Mouse (Mus musculus) intestine, embryonic 16.5 days (tissue): ENCODE data around the gene Wbp2nl. TPM values are rescaled to one million over a fixed set of nuclear protein-coding genes. Genes with fewer than 3 reads are reported as not detected.

Experiments used
- ATAC-seq: fragments of 200-750 bp; cut with Nextera tagmentation; 2 replicates; pipeline ENCODE4 v1.8.0; 2017; ENCODE audit warnings: moderate TSS enrichment, moderate library complexity
- H3K27ac ChIP-seq: fragments of 300-500 bp; sonication (generic); 2 replicates; pipeline ENCODE4 v1.5.1; 2014; ENCODE audit warnings: mild to moderate bottlenecking, low read length
- H3K27me3 ChIP-seq: fragments of 300-500 bp; sonication (generic); replicated peaks from 2 replicates; pipeline ENCODE4 v1.6.1; 2014; ENCODE audit warnings: low read length, control low read depth, mixed read lengths; ENCODE audit not compliant: control insufficient read depth, insufficient read depth
- H3K36me3 ChIP-seq: fragments of 300-500 bp; sonication (generic); 2 replicates; pipeline ENCODE4 v1.6.1; 2014; ENCODE audit warnings: low read length, control low read depth; ENCODE audit not compliant: control insufficient read depth, insufficient read depth
- H3K4me1 ChIP-seq: fragments of 300-500 bp; sonication (generic); 2 replicates; pipeline ENCODE4 v1.6.1; 2014; ENCODE audit warnings: low read length, control low read depth, mixed read lengths; ENCODE audit not compliant: control insufficient read depth, insufficient read depth
- H3K4me2 ChIP-seq: fragments of 300-500 bp; sonication (generic); 2 replicates; pipeline ENCODE4 v1.6.1; 2014; ENCODE audit warnings: low read depth, low read length, control low read depth
- H3K4me3 ChIP-seq: fragments of 300-500 bp; sonication (generic); 2 replicates; pipeline ENCODE4 v1.5.1; 2014; ENCODE audit warnings: mild to moderate bottlenecking, low read length
- H3K9ac ChIP-seq: fragments of 300-500 bp; sonication (generic); 2 replicates; pipeline ENCODE4 v1.6.1; 2014; ENCODE audit warnings: low read depth, low read length
- H3K9me3 ChIP-seq: fragments of 300-500 bp; sonication (generic); 2 replicates; pipeline ENCODE4 v1.6.1; 2016; ENCODE audit warnings: low read length, control low read depth; ENCODE audit not compliant: control insufficient read depth
- WGBS: fragments of 180-500 bp; shearing (Covaris S2); extraction: QIAGEN DNeasy Blood & Tissue Kit; methylation state at CpG from one replicate; pipeline ENCODE4 v1.1.7; 2014; 5-methylcytosine and 5-hydroxymethylcytosine counted together
- polyA plus RNA-seq: library from polyadenylated mRNA; unstranded; fragments of >200 nt; fragmentation: Nextera tagmentation; extraction: Ambion mirVana; gene quantifications from 2 replicates; pipeline ENCODE4 v1.2.1, GENCODE M21; 2015

The Wbp2nl gene
- 0.15 and 0.16 TPM in 2 replicates for polyA plus RNA-seq

GRCm38 (mm10) chr15:82298764-82299561 lies at the start of gene Wbp2nl:
TSS of gene Wbp2nl (plus strand) at chr15:82298954.
- H3K9ac ChIP-seq = no peak within 1 kb of the TSS
- no peaks in the 10 kb centered on the region for H3K9me3 ChIP-seq
- H3K36me3 ChIP-seq = no peaks in the 10 kb centered on the region
- no peak within 1 kb of the TSS for H3K4me2 ChIP-seq
- ATAC-seq = no peak
- no peak within 1 kb of the TSS for H3K4me3 ChIP-seq
- WGBS = 59% methylated on average over 39 of the region's 39 CpGs
- H3K27me3 ChIP-seq = no peaks in the 10 kb centered on the region
- H3K4me1 ChIP-seq = no peaks in the 10 kb centered on the region
- H3K27ac ChIP-seq = no peak within 1 kb of the TSS

DNA sequence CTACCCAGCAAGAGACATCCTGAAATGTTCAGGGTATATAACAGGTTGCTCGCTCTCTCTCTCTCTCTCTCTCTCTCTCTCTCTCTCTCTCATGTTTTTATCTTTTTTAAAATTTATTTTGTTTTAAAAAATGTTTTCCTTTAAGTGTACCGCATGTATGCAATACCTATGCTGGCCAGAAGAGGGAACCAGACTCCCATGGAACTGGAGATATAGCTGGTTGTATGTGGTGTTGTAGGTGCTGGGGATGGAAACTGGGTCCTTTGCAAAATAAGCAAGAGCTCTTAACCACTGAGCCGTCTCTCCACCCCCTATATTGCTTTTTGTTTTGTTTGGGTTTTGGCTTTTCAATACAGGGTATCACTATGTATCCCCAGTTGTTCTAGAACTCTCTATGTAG lies 47.2 kb upstream of the Wbp2nl start:
- H3K4me3 ChIP-seq = no peak overlapping the region
- H3K27ac ChIP-seq = no peak overlapping the region
- no peak overlapping the region for H3K4me2 ChIP-seq
- no peaks in the 10 kb centered on the region; the same call in 1 of the 2 replicates for H3K27me3 ChIP-seq
- no peak for ATAC-seq
- H3K4me1 ChIP-seq = no peaks in the 10 kb centered on the region
- no peak overlapping the region for H3K9ac ChIP-seq
- H3K36me3 ChIP-seq = no peaks in the 10 kb centered on the region
- no peaks in the 10 kb centered on the region for H3K9me3 ChIP-seq
- whole genome bisulfite sequencing = 91% methylated on average over 3 of the region's 3 CpGs

GRCm38 (mm10) chr15:82252097-82252496 lies 46.7 kb upstream of the Wbp2nl start, which contains the start of gene 1500009C09Rik:
TSS of gene 1500009C09Rik (plus strand) at chr15:82252397.
- ATAC-seq = no peak
- no peak within 1 kb of the TSS for H3K27ac ChIP-seq

DNA sequence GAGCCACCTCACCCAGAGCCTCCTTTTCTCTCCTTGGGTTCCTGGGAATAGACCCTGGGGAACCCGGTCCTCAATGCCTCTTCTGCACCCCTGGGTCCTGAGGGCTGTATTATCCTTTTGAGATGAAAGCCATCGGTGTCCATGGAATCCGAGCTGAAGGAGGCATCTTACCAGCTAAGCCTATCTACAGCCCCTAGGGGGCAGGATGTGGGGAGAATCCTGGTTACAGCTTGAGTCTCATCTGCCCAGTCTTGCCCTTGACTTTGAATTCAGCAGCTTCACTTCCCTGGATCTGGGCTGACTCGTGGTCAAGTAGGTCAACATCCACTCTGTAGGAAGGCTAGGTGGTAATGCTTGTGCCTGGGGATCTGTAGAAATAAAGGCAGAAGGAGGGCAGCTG lies 43.5 kb upstream of the Wbp2nl start:
- Histone ChIP-seq H3K4me3 (no peak overlapping the region), H3K4me2 (no peak overlapping the region), H3K36me3 (no peaks in the 10 kb centered on the region), H3K9ac (no peak overlapping the region), H3K9me3 (no peaks in the 10 kb centered on the region), H3K27me3 (no peaks in the 10 kb centered on the region; the same call in 1 of the 2 replicates), H3K27ac (no peak overlapping the region), H3K4me1 (no peaks in the 10 kb centered on the region)
- 53% methylated on average over 4 of the region's 4 CpGs for WGBS
- ATAC-seq = no peak

More at GRCm38 (mm10) chr15:82252097-82252496, 46.7 kb upstream of the Wbp2nl start, which contains the start of gene 1500009C09Rik:
- no peaks in the 10 kb centered on the region for H3K4me1 ChIP-seq
- H3K9ac ChIP-seq = no peak within 1 kb of the TSS
- no peak within 1 kb of the TSS for H3K4me3 ChIP-seq
- no peaks in the 10 kb centered on the region for H3K9me3 ChIP-seq
- no peaks in the 10 kb centered on the region for H3K36me3 ChIP-seq
- WGBS = 80% methylated on average over 6 of the region's 6 CpGs
- H3K4me2 ChIP-seq = no peak within 1 kb of the TSS
- H3K27me3 ChIP-seq = no peaks in the 10 kb centered on the region; the same call in 1 of the 2 replicates

DNA sequence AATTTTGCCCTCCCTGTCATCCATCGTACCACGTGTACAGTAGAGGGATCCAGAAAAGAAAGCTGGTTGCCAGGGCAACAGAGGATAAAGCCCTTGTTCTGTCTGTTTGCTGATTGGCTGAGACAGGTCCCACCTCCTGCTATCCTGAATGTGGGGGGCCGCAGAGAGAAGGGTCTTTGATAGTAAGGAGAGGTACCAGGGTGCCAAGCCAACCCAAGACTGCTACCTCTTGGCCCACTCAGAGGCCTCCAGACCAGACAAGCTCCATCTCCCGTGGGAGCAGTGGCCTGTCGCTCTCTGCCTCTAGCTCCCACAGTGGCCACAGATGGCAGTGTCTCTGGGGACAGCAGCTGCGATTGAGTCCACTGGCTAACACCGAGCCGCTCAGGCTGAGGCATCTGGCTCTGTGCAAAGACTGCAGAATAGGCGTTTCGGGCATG lies 42.8 kb upstream of the Wbp2nl start:
- 26% methylated on average over 10 of the region's 10 CpGs for WGBS
- H3K4me2 ChIP-seq = no peak overlapping the region
- H3K9me3 ChIP-seq = no peaks in the 10 kb centered on the region
- H3K27ac ChIP-seq = no peak overlapping the region
- no peak for ATAC-seq
- no peaks in the 10 kb centered on the region for H3K4me1 ChIP-seq
- no peak overlapping the region for H3K9ac ChIP-seq
- H3K27me3 ChIP-seq = no peaks in the 10 kb centered on the region; the same call in 1 of the 2 replicates
- H3K4me3 ChIP-seq = no peak overlapping the region
- H3K36me3 ChIP-seq = no peaks in the 10 kb centered on the region

DNA sequence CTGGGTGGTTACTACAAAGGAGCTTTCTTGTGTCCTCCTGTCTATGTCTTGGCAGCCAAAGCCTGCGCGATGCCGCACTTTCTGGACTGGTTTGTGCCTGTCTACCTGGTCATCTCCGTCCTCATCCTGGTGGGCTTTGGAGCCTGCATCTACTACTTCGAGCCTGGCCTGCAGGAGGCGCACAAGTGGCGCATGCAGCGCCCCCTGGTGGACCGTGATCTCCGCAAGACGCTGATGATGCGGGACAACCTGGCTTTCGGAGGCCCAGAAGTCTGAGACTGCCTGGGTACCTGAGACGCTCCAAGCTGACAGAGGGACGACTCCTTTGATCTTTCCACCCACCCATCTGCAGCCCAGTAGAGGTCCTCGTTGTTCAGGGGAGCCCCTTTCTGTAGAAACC lies 39.2 kb upstream of the Wbp2nl start:
- 13% methylated on average over 16 of the region's 16 CpGs for WGBS

GRCm38 (mm10) chr15:82266356-82266755 lies 32.4 kb upstream of the Wbp2nl start:
- 12% methylated on average over 6 of the region's 6 CpGs for WGBS
- ATAC-seq = no peak
- no peaks in the 10 kb centered on the region for H3K9me3 ChIP-seq
- no peak overlapping the region for H3K4me3 ChIP-seq
- no peaks in the 10 kb centered on the region for H3K36me3 ChIP-seq
- H3K4me1 ChIP-seq = no peaks in the 10 kb centered on the region
- no peak overlapping the region for H3K27ac ChIP-seq
- no peaks in the 10 kb centered on the region for H3K27me3 ChIP-seq
- H3K9ac ChIP-seq = no peak overlapping the region
- H3K4me2 ChIP-seq = no peak overlapping the region

More for the DNA sequence above, 39.2 kb upstream of the Wbp2nl start:
- no peaks in the 10 kb centered on the region for H3K36me3 ChIP-seq
- no peak overlapping the region for H3K4me3 ChIP-seq
- ATAC-seq = no peak
- no peaks in the 10 kb centered on the region for H3K4me1 ChIP-seq
- H3K4me2 ChIP-seq = no peak overlapping the region
- no peak overlapping the region for H3K27ac ChIP-seq
- no peak overlapping the region for H3K9ac ChIP-seq
- H3K9me3 ChIP-seq = no peaks in the 10 kb centered on the region
- no peaks in the 10 kb centered on the region; the same call in 1 of the 2 replicates for H3K27me3 ChIP-seq

- Histone ChIP-seq H3K36me3 (no peaks in the 10 kb centered on the region), H3K4me1 (no peaks in the 10 kb centered on the region), H3K4me2 (no peak overlapping the region), H3K4me3 (no peak overlapping the region), H3K9ac (no peak overlapping the region), H3K9me3 (no peaks in the 10 kb centered on the region), H3K27me3 (0 out of 2 replicates have a peak, but pooled peaks cover 5% of the 10 kb centered on the region), H3K27ac (no peak overlapping the region)
- WGBS = 32% methylated on average over 3 of the region's 3 CpGs
- no peak for ATAC-seq
These were observed 30.6 kb upstream of the Wbp2nl start for GRCm38 (mm10) chr15:82268185-82268584.

- Histone ChIP-seq H3K9me3 (no peaks in the 10 kb centered on the region), H3K9ac (no peak overlapping the region), H3K4me2 (no peak overlapping the region), H3K4me3 (no peak overlapping the region), H3K4me1 (no peaks in the 10 kb centered on the region), H3K36me3 (no peaks in the 10 kb centered on the region), H3K27me3 (peaks cover 8% of the 10 kb centered on the region; the same call in 1 of the 2 replicates), H3K27ac (no peak overlapping the region)
- ATAC-seq = no peak
- WGBS = 85% methylated on average over 9 of the region's 9 CpGs
These were observed 30.0 kb upstream of the Wbp2nl start for GRCm38 (mm10) chr15:82268783-82269182.
